Mouse (Mus musculus): Measurements from ENCODE around the gene Rnf157.

Gene Rnf157

GRCm38 (mm10) chr11:116334417-116334782 is 78.4 kb downstream of the Rnf157 start:
- DNase-seq = no peak

- DNase-seq = no peak
These were observed 79.1 kb downstream of the Rnf157 start for GRCm38 (mm10) chr11:116333526-116334416.

- DNase-seq = no peak
These were observed 79.9 kb downstream of the Rnf157 start for GRCm38 (mm10) chr11:116332983-116333270.

GRCm38 (mm10) chr11:116332232-116332982 is 80.4 kb downstream of the Rnf157 start:
- DNase-seq = no peak

- no peak for DNase-seq
These were observed 82.7 kb downstream of the Rnf157 start for GRCm38 (mm10) chr11:116330211-116330518.

- DNase-seq = no peak
These were observed 83.3 kb downstream of the Rnf157 start for GRCm38 (mm10) chr11:116329314-116330210.

GRCm38 (mm10) chr11:116326963-116327603 is 85.7 kb downstream of the Rnf157 start:
- DNase-seq = no peak

- peak; percentile 59 to 62 for DNase-seq
These were observed 93.8 kb downstream of the Rnf157 start for GRCm38 (mm10) chr11:116318719-116319659.

- no peak for DNase-seq
These were observed 100.5 kb downstream of the Rnf157 start for GRCm38 (mm10) chr11:116312359-116312758.

- DNase-seq = no peak
These were observed 101.7 kb downstream of the Rnf157 start for GRCm38 (mm10) chr11:116311169-116311568.

- DNase-seq = no peak
These were observed 103.2 kb downstream of the Rnf157 start for GRCm38 (mm10) chr11:116309601-116310000.

GRCm38 (mm10) chr11:116307762-116308531 is 104.9 kb downstream of the Rnf157 start:
- no peak for DNase-seq

GRCm38 (mm10) chr11:116307019-116307725 is 105.7 kb downstream of the Rnf157 start, which contains the start of gene Exoc7:
Gene Exoc7 (minus strand): TSS chr11:116307233.
- DNase-seq = no peak

GRCm38 (mm10) chr11:116306126-116306982 is 106.5 kb downstream of the Rnf157 start:
- DNase-seq = peak; percentile 85 to 88

GRCm38 (mm10) chr11:116305423-116305822 is 107.4 kb downstream of the Rnf157 start:
- no peak for DNase-seq

GRCm38 (mm10) chr11:116298621-116299020 is 114.2 kb downstream of the Rnf157 start:
- no peak for DNase-seq

GRCm38 (mm10) chr11:116298221-116298620 is 114.6 kb downstream of the Rnf157 start:
- DNase-seq = no peak

- DNase-seq = no peak
These were observed 115.8 kb downstream of the Rnf157 start for GRCm38 (mm10) chr11:116297017-116297416.

- DNase-seq = no peak
These were observed 116.6 kb downstream of the Rnf157 start for GRCm38 (mm10) chr11:116296191-116296734.
